Mouse (Mus musculus) liver, adult 2 months (tissue): ENCODE measurements at regions not wholly inside any gene's neighbourhood (a gene's known extent, or its start where the extent isn't known, plus 50 kb on each side); places are given as distances from the start of the nearest gene placed in this dataset.

Experiments
- CTCF ChIP-seq: fragments of 200-500 bp; IDR thresholded peaks from 2 replicates; pipeline ENCODE4 v1.5.1; 2011; ENCODE audit warnings: low read depth, low read length, control low read depth
- POLR2A ChIP-seq: fragments of 200-500 bp; IDR thresholded peaks from 2 replicates; pipeline ENCODE4 v1.6.1; 2011; ENCODE audit warnings: low read length, control low read depth; ENCODE audit not compliant: insufficient read depth; ENCODE audit errors: extremely low read depth

DNA sequence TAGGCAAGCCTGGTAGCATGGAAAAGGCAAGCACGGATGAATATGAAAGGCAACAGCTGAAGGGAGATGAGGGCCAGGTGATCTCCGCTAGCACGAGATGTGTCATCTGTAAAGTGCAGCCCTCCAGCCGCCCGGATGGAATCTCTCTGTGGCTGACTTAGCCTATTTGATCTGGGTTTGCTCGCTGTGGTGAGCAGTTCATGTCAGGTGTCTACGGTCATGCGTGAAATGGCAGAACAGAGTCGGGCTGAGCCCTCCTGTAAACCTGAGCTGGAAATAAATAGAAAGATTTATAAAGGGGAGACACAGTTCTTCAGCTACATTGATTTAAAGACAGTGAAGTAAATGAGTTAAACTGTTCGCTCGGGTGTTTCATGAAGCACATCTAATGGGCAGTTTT, 311.9 kb downstream of the Rps6kc1 start:
- TF ChIP-seq POLR2A (no peak), CTCF (no peak)
